Mouse (Mus musculus): ENCODE data around the gene Gpr61. TPM values are rescaled to one million over a fixed set of nuclear protein-coding genes. Genes with fewer than 3 reads are reported as not detected.

Gene Gpr61
- total and polyA plus RNA-seq, 3 experiments, result 0.11 TPM; not detected in 2

DNA sequence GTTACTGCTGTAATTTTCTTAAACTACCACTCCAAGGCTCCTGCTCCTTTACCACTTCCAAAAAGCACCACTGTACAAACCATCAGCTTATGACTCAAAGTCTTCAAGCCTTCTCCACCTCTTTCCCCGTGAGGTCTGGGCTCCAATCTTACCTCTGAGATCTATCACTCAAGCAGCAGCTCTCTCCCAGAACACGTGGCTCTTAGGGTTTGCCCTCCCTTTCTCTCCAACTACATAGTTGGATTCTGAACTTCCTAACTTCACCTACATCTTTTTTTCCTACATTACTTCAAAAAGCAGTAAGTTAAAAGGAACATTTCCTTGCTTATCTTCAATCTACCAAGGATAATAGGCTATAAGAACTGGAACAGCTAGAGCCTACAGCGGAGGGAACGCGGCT, 26.2 kb downstream of the Gpr61 start:
- H3K4me1 ChIP-seq (ENCODE audit: insufficient read depth, low read depth, low read length), result peaks cover 83% of the 10 kb centered on the region
- DNase-seq (ENCODE audit: low spot score) (no peak), ATAC-seq (ENCODE audit: extremely low read depth, insufficient number of reproducible peaks, low FRiP score, poor library complexity, severe bottlenecking) (no peak)
- no peaks in the 10 kb centered on the region for H3K27me3 ChIP-seq (ENCODE audit: insufficient read depth, low read length)
- TF ChIP-seq TAL1 (conservative IDR thresholded peaks at IDR 0.05; ENCODE audit: low read depth, low read length), result no peak
- no peak for TF ChIP-seq CTCF (IDR thresholded peaks at IDR 0.05; ENCODE audit: low read depth, low read length)
- TF ChIP-seq GATA1 (IDR thresholded peaks at IDR 0.05; ENCODE audit: borderline replicate concordance, low read length), result no peak
- H3K4me3 ChIP-seq (ENCODE audit: low read depth, low read length), result no peak overlapping the region; the same call in 1 of the 2 replicates
- H3K36me3 ChIP-seq (replicated peaks), result peaks cover 65% of the 10 kb centered on the region
- no peaks in the 10 kb centered on the region for H3K9me3 ChIP-seq (replicated peaks)

DNA sequence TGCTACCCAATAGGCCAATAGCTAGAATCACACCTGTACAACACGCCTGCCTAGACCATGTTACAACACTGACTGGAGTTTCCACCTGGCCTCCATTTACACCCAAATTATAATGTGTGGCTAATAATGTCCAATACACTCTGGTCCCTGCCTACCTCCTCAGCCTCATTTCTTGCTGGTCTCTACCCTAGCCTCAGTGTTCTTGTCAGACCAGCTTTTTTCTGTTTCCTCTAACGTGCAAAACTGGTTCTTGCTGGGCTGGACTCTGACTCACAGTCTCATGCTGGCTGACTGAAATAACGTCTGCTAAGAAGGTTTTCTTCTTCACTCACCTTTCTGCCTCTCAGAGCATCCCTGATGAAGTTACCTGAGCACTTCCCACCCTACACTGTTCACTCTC, 28.4 kb downstream of the Gpr61 start:
- H3K4me3 ChIP-seq (ENCODE audit: low read depth, low read length), result no peak overlapping the region
- peaks cover 62% of the 10 kb centered on the region for H3K4me1 ChIP-seq (ENCODE audit: insufficient read depth, low read depth, low read length)
- no peaks in the 10 kb centered on the region for H3K9me3 ChIP-seq (replicated peaks)
- H3K27me3 ChIP-seq (ENCODE audit: insufficient read depth, low read length), result no peaks in the 10 kb centered on the region
- peaks cover 70% of the 10 kb centered on the region for H3K36me3 ChIP-seq (replicated peaks)
- ATAC-seq (ENCODE audit: extremely low read depth, insufficient number of reproducible peaks, low FRiP score, poor library complexity, severe bottlenecking), result no peak
- TF ChIP-seq GATA2 (IDR thresholded peaks at IDR 0.05; ENCODE audit: borderline replicate concordance, low read depth, low read length), result no peak
- TF ChIP-seq TAL1 (conservative IDR thresholded peaks at IDR 0.05; ENCODE audit: low read depth, low read length), result no peak
- TF ChIP-seq POLR2AphosphoS5 (IDR thresholded peaks at IDR 0.05; ENCODE audit: insufficient replicate concordance, low read depth, low read length), result no peak
- no peak for TF ChIP-seq GATA1 (IDR thresholded peaks at IDR 0.05; ENCODE audit: borderline replicate concordance, low read length)
- no peak for TF ChIP-seq CTCF (IDR thresholded peaks at IDR 0.05; ENCODE audit: low read depth, low read length)
- DNase-seq (ENCODE audit: low spot score), result no peak

GRCm38 (mm10) chr3:108124131-108124530, 30.6 kb downstream of the Gpr61 start:
- DNase-seq (ENCODE audit: low spot score), result no peak
- Histone ChIP-seq H3K4me1 (ENCODE audit: insufficient read depth, low read depth, low read length) (peaks cover 44% of the 10 kb centered on the region), H3K27me3 (ENCODE audit: insufficient read depth, low read length) (no peaks in the 10 kb centered on the region), H3K9me3 (replicated peaks) (no peaks in the 10 kb centered on the region), H3K4me3 (ENCODE audit: low read depth, low read length) (no peak overlapping the region), H3K36me3 (replicated peaks) (peaks cover 76% of the 10 kb centered on the region)
- TF ChIP-seq POLR2AphosphoS5 (IDR thresholded peaks at IDR 0.05; ENCODE audit: insufficient replicate concordance, low read depth, low read length) (no peak), TAL1 (conservative IDR thresholded peaks at IDR 0.05; ENCODE audit: low read depth, low read length) (no peak), CTCF (IDR thresholded peaks at IDR 0.05; ENCODE audit: low read depth, low read length) (no peak), GATA2 (IDR thresholded peaks at IDR 0.05; ENCODE audit: borderline replicate concordance, low read depth, low read length) (no peak), GATA1 (IDR thresholded peaks at IDR 0.05; ENCODE audit: borderline replicate concordance, low read length) (no peak)
- no peak for ATAC-seq (ENCODE audit: extremely low read depth, insufficient number of reproducible peaks, low FRiP score, poor library complexity, severe bottlenecking)

GRCm38 (mm10) chr3:108123242-108123641, 31.4 kb downstream of the Gpr61 start:
- H3K9me3 ChIP-seq (replicated peaks), result no peaks in the 10 kb centered on the region
- no peak for DNase-seq (ENCODE audit: low spot score)
- TF ChIP-seq CTCF (IDR thresholded peaks at IDR 0.05; ENCODE audit: low read depth, low read length), result no peak
- no peak for TF ChIP-seq GATA2 (IDR thresholded peaks at IDR 0.05; ENCODE audit: borderline replicate concordance, low read depth, low read length)
- TF ChIP-seq GATA1 (IDR thresholded peaks at IDR 0.05; ENCODE audit: borderline replicate concordance, low read length), result no peak
- no peak for TF ChIP-seq POLR2AphosphoS5 (IDR thresholded peaks at IDR 0.05; ENCODE audit: insufficient replicate concordance, low read depth, low read length)
- TF ChIP-seq TAL1 (conservative IDR thresholded peaks at IDR 0.05; ENCODE audit: low read depth, low read length), result no peak
- no peaks in the 10 kb centered on the region for H3K27me3 ChIP-seq (ENCODE audit: insufficient read depth, low read length)
- peaks cover 77% of the 10 kb centered on the region for H3K36me3 ChIP-seq (replicated peaks)
- ATAC-seq (ENCODE audit: extremely low read depth, insufficient number of reproducible peaks, low FRiP score, poor library complexity, severe bottlenecking), result no peak
- no peak overlapping the region for H3K4me3 ChIP-seq (ENCODE audit: low read depth, low read length)
- peaks cover 39% of the 10 kb centered on the region for H3K4me1 ChIP-seq (ENCODE audit: insufficient read depth, low read depth, low read length)

DNA sequence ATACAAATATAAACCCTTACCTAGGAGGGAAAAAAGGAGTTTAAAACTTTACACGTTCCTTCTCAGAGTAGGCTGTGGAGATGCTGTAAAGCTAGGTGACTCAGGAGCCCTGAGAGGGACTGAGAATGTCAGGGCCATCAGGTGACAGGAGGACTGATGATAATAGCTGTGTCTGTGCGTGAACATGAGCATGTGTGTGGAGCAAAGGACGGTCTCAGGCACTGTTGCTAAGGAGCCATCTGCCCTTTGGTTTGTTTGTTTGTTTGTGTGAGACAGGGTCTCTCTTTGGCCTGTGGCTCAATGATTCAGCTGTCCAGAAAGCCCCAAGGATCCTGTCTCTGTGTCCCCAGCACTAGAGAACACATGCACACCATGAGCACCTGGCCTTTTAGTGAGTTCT, 33.6 kb downstream of the Gpr61 start:
- no peak for DNase-seq (ENCODE audit: low spot score)
- TF ChIP-seq POLR2AphosphoS5 (IDR thresholded peaks at IDR 0.05; ENCODE audit: insufficient replicate concordance, low read depth, low read length) (no peak), TAL1 (conservative IDR thresholded peaks at IDR 0.05; ENCODE audit: low read depth, low read length) (no peak), GATA2 (IDR thresholded peaks at IDR 0.05; ENCODE audit: borderline replicate concordance, low read depth, low read length) (no peak), GATA1 (IDR thresholded peaks at IDR 0.05; ENCODE audit: borderline replicate concordance, low read length) (no peak), CTCF (IDR thresholded peaks at IDR 0.05; ENCODE audit: low read depth, low read length) (no peak)
- Histone ChIP-seq H3K36me3 (replicated peaks) (peaks cover 85% of the 10 kb centered on the region), H3K27me3 (ENCODE audit: insufficient read depth, low read length) (no peaks in the 10 kb centered on the region), H3K4me1 (ENCODE audit: insufficient read depth, low read depth, low read length) (peaks cover 26% of the 10 kb centered on the region), H3K9me3 (replicated peaks) (no peaks in the 10 kb centered on the region), H3K4me3 (ENCODE audit: low read depth, low read length) (no peak overlapping the region)
- ATAC-seq (ENCODE audit: extremely low read depth, insufficient number of reproducible peaks, low FRiP score, poor library complexity, severe bottlenecking), result no peak

DNA sequence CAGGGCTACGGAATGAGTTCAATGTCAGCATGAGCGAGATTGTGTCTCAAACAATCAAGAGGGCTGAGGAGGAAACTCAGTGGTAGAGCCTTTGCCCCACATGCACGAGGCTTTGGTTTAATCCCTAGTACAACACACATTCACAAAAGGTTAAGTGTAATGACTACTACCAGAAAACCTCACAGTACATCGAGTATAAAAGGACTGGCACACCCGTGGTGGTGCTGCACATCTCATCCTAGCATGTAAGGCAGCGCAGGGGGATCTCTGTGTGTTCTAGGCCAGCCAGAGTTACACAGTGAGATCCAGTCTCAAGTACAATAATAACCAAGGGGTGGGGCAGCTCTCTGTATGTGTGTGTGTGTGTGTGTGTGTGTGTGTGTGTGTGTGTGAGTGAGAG, 37.2 kb downstream of the Gpr61 start:
- Histone ChIP-seq H3K36me3 (replicated peaks) (peaks cover 89% of the 10 kb centered on the region), H3K4me3 (ENCODE audit: low read depth, low read length) (no peak overlapping the region), H3K4me1 (ENCODE audit: insufficient read depth, low read depth, low read length) (peaks cover 10% of the 10 kb centered on the region), H3K27me3 (ENCODE audit: insufficient read depth, low read length) (no peaks in the 10 kb centered on the region), H3K9me3 (replicated peaks) (no peaks in the 10 kb centered on the region)
- TF ChIP-seq TAL1 (conservative IDR thresholded peaks at IDR 0.05; ENCODE audit: low read depth, low read length) (no peak), GATA1 (IDR thresholded peaks at IDR 0.05; ENCODE audit: borderline replicate concordance, low read length) (no peak), GATA2 (IDR thresholded peaks at IDR 0.05; ENCODE audit: borderline replicate concordance, low read depth, low read length) (no peak), POLR2AphosphoS5 (IDR thresholded peaks at IDR 0.05; ENCODE audit: insufficient replicate concordance, low read depth, low read length) (no peak), CTCF (IDR thresholded peaks at IDR 0.05; ENCODE audit: low read depth, low read length) (no peak)
- DNase-seq (ENCODE audit: low spot score), result no peak
- no peak for ATAC-seq (ENCODE audit: extremely low read depth, insufficient number of reproducible peaks, low FRiP score, poor library complexity, severe bottlenecking)

Measured in G1E (cell line).